Mouse (Mus musculus): Measurements from ENCODE around the gene Ap1g1.

GRCm38 (mm10) chr8:109751731-109752485 is 26.4 kb upstream of the Ap1g1 start:
- TF ChIP-seq CTCF (IDR thresholded peaks at IDR 0.05; ENCODE audit: low read depth, low read length), result no peak
- TF ChIP-seq POLR2A (IDR thresholded peaks at IDR 0.05; ENCODE audit: extremely low read depth, insufficient read depth, low read length), result no peak

Data from liver, adult 2 months (tissue).